Mouse (Mus musculus) layer of hippocampus, adult 11-12 months (tissue): ENCODE measurements around the gene Dynll1.

Experiments used
- DNase-seq: peaks from one replicate; pipeline ENCODE4 v3.0.0; 2022; ENCODE audit warnings: low spot score

The Dynll1 gene

GRCm38 (mm10) chr5:115300792-115301614 is at the start of gene Dynll1:
Dynll1 (minus strand) TSS chr5:115300999.
- DNase-seq, result peak; percentile 99

- DNase-seq, result no peak
These were observed 48.4 kb upstream of the Dynll1 start for GRCm38 (mm10) chr5:115349225-115349555.

GRCm38 (mm10) chr5:115348546-115349224 is 47.9 kb upstream of the Dynll1 start, which contains the start of gene Cox6a1:
Cox6a1 (minus strand) TSS chr5:115348981.
- peak; percentile 99 for DNase-seq

- peak; percentile 86 for DNase-seq
These were observed 46.8 kb upstream of the Dynll1 start for GRCm38 (mm10) chr5:115347564-115347963.

GRCm38 (mm10) chr5:115341314-115342165 is 40.7 kb upstream of the Dynll1 start:
- no peak for DNase-seq

- peak; percentile 86 for DNase-seq
These were observed 39.9 kb upstream of the Dynll1 start, which contains the start of the genes Gatc and Triap1 for GRCm38 (mm10) chr5:115340577-115341313. Gatc (minus strand) TSS chr5:115341178. Triap1 (plus strand) TSS chr5:115341225.

GRCm38 (mm10) chr5:115340007-115340406 is 39.2 kb upstream of the Dynll1 start:
- no peak for DNase-seq

- no peak for DNase-seq
These were observed 32.8 kb upstream of the Dynll1 start for GRCm38 (mm10) chr5:115333626-115334025.

- peak; percentile 48 for DNase-seq
These were observed 30.2 kb upstream of the Dynll1 start for GRCm38 (mm10) chr5:115330955-115331354.

- peak; percentile 48 for DNase-seq
These were observed 27.1 kb upstream of the Dynll1 start for GRCm38 (mm10) chr5:115327610-115328548.

- DNase-seq, result peak; percentile 93
These were observed 26.2 kb upstream of the Dynll1 start, which contains the start of gene Srsf9 for GRCm38 (mm10) chr5:115326875-115327609. Srsf9 (plus strand) TSS chr5:115327177.

- no peak for DNase-seq
These were observed 25.5 kb upstream of the Dynll1 start for GRCm38 (mm10) chr5:115326256-115326831.

- DNase-seq, result peak; percentile 75
These were observed 18.5 kb upstream of the Dynll1 start for GRCm38 (mm10) chr5:115319004-115319940.

GRCm38 (mm10) chr5:115317645-115318328 is 17.0 kb upstream of the Dynll1 start:
- DNase-seq, result no peak

- no peak for DNase-seq
These were observed 16.3 kb upstream of the Dynll1 start for GRCm38 (mm10) chr5:115316968-115317644.

- DNase-seq, result no peak
These were observed 12.8 kb upstream of the Dynll1 start for GRCm38 (mm10) chr5:115313668-115313943.
